Mouse (Mus musculus) NIH3T3 (cell line): ENCODE data around the gene Srrm3.

Experiments
- DNase-seq: peaks from one replicate; pipeline ENCODE4 v3.0.0-alpha.2; 2012; ENCODE audit warnings: low read depth

Gene Srrm3

GRCm38 (mm10) chr5:135822316-135822944, 15.7 kb downstream of the Srrm3 start:
- DNase-seq = no peak

- no peak for DNase-seq
These were observed 17.8 kb downstream of the Srrm3 start for GRCm38 (mm10) chr5:135824517-135824916.

- DNase-seq = peak; percentile 53
These were observed 19.5 kb downstream of the Srrm3 start for GRCm38 (mm10) chr5:135826225-135826624.

- DNase-seq = no peak
These were observed 22.7 kb downstream of the Srrm3 start for GRCm38 (mm10) chr5:135829381-135829780.

GRCm38 (mm10) chr5:135832729-135833128, 26.0 kb downstream of the Srrm3 start:
- no peak for DNase-seq

- peak; percentile 62 for DNase-seq
These were observed 28.2 kb downstream of the Srrm3 start for GRCm38 (mm10) chr5:135834769-135835491.

- DNase-seq = no peak
These were observed 28.8 kb downstream of the Srrm3 start for GRCm38 (mm10) chr5:135835492-135835858.

GRCm38 (mm10) chr5:135835981-135836380, 29.3 kb downstream of the Srrm3 start:
- no peak for DNase-seq

- peak; percentile 93 for DNase-seq
These were observed 35.0 kb downstream of the Srrm3 start for GRCm38 (mm10) chr5:135841651-135842050.

- DNase-seq = peak; percentile 86
These were observed 36.7 kb downstream of the Srrm3 start for GRCm38 (mm10) chr5:135843418-135843817.

GRCm38 (mm10) chr5:135845676-135846320, 39.1 kb downstream of the Srrm3 start:
- DNase-seq = no peak

- DNase-seq = no peak
These were observed 40.8 kb downstream of the Srrm3 start for GRCm38 (mm10) chr5:135847460-135847859.

- DNase-seq = no peak
These were observed 41.2 kb downstream of the Srrm3 start for GRCm38 (mm10) chr5:135847881-135848280.

GRCm38 (mm10) chr5:135851024-135851423, 44.3 kb downstream of the Srrm3 start:
- peak; percentile 80 for DNase-seq

- no peak for DNase-seq
These were observed 44.8 kb downstream of the Srrm3 start for GRCm38 (mm10) chr5:135851481-135851880.

GRCm38 (mm10) chr5:135852421-135852820, 45.7 kb downstream of the Srrm3 start:
- DNase-seq = peak; percentile 41

GRCm38 (mm10) chr5:135853731-135854130, 47.0 kb downstream of the Srrm3 start:
- peak; percentile 78 for DNase-seq

- peak; percentile 92 for DNase-seq
These were observed 48.5 kb downstream of the Srrm3 start for GRCm38 (mm10) chr5:135855156-135855555.

- no peak for DNase-seq
These were observed 60.0 kb downstream of the Srrm3 start for GRCm38 (mm10) chr5:135866662-135867061.

GRCm38 (mm10) chr5:135867637-135868593, 61.2 kb downstream of the Srrm3 start:
- no peak for DNase-seq

GRCm38 (mm10) chr5:135868653-135869052, 62.0 kb downstream of the Srrm3 start:
- DNase-seq = no peak
